Mouse (Mus musculus): ENCODE measurements at regions not wholly inside any gene's neighbourhood (a gene's known extent, or its start where the extent isn't known, plus 50 kb on each side); places are given as distances from the start of the nearest gene placed in this dataset.

- DNase-seq (ENCODE audit: low spot score), result no peak
Observed at GRCm38 (mm10) chr11:56442381-56442780, 401.6 kb upstream of the Nmur2 start.

DNA sequence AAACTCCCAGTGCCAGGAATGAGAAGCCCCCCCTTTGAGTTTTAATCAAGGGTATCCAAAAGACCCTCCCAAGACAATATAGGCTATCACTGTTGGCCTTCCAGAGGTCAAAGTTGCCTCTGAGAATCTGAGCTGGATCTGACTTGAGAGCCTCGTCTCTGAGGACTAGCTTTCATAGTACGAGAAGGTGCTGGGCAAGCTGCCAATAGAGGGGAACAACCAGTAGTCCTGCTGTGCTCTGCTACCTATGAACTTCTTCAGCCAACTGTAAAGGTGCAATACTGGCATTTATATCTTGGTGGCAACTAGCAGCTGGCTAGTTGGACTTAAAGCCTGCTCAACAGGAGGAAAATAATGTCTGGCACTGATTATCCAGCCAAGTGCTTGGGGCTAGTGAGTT is 400.3 kb upstream of the Nmur2 start:
- DNase-seq (ENCODE audit: low spot score), result no peak

DNA sequence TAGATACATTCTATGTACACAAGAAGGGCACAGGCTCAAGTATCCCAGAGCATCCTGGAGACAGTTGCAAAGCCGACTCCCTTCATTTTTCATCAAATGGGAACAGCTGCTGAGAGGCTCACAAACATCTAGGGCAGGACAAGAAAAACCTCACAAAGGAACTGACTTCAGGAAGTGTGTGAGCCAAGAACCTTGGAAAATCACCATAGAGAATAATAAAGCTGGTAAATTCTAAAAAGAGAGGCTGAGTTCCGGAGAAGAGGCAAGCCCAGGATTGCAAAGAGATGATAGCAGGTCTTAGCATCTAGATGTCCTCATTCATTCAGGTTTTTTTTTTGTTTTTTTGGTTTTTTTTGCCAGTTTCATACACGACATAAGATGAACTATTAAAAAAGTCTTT is 390.3 kb upstream of the Nmur2 start:
- DNase-seq (ENCODE audit: low spot score), result no peak

GRCm38 (mm10) chr11:56384761-56385160 is 344.0 kb upstream of the Nmur2 start:
- DNase-seq (ENCODE audit: low spot score), result no peak

GRCm38 (mm10) chr11:56377535-56377934 is 336.7 kb upstream of the Nmur2 start:
- DNase-seq (ENCODE audit: low spot score), result no peak

DNA sequence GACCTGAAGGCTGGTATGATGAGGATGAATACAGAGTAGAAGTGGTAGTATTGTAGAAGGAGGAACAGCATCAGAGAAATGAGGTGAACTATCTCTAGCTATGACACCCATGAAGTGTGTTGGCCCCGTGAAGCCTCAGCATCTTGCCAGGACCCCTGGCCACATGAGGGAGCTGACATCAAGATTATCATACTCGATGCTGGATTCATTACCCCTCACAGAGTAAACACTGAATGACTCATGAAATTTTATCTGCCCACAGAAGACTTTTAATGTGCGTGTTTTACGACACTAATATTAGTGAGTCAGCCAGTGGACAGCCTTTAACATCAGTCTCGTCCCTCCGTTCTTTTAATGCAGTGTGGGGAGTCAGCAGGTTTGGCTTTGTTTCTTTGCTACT is 333.5 kb upstream of the Nmur2 start:
- no peak for DNase-seq (ENCODE audit: low spot score)

DNA sequence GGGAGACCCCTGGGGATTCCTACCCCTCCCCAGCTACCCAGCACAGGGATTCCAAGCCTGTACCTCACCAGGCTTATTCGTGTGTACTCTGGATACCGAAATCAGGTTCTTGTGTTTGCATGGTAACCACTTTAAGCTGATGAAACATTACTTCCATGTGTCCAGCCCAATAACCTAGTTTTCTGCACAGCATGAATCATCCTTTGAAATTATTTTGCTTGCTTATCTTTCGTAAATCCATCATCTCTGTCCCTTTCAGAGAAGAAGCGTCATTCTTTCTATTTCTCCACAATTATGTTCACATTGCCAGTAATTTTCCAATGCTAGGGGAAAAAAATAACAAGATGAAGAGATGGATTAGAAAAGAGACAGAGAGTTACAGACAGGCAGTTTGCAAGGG is 332.8 kb upstream of the Nmur2 start:
- DNase-seq (ENCODE audit: low spot score), result no peak

DNA sequence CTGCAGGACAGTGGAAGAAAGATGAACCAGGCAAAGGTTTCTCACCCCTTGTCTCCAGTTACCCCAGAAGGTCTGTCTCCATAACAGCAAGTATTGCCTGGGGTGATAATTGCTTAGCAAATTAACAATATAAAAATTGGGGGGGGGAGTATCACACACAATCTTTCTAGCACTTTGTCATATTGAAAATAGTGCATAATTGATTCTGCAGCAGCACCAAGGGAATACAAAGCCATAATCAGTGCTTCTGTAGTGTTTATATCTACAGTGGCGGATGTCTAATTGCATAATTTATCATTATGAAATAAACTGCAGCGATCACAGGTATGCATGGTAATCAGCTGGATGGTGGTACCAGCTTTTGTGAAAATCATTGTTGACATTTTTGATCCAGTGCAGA is 316.9 kb upstream of the Nmur2 start:
- DNase-seq (ENCODE audit: low spot score), result no peak

- no peak for DNase-seq (ENCODE audit: low spot score)
Observed at GRCm38 (mm10) chr11:56351798-56352366, 311.1 kb upstream of the Nmur2 start.

DNA sequence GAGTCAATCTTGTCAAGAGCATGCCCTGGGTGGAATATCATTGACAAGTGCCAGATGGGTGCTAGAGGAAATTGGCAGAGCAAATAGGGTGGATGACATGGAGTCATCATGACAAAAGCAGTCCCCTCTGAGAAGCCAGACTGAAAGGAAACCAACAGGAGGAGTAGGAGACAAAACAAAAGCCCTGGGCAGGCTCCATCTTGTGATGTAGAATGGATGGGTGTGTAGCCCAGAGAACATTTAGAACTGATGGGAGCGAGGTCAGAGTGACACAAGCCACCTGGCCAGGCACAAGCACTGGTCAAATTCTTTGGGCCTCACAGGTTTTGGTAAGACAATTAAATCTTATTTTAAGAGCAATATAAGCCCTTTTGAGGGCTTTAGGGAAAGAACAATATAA is 310.4 kb upstream of the Nmur2 start:
- no peak for DNase-seq (ENCODE audit: low spot score)

GRCm38 (mm10) chr11:56349766-56350165 is 309.0 kb upstream of the Nmur2 start:
- no peak for DNase-seq (ENCODE audit: low spot score)

DNA sequence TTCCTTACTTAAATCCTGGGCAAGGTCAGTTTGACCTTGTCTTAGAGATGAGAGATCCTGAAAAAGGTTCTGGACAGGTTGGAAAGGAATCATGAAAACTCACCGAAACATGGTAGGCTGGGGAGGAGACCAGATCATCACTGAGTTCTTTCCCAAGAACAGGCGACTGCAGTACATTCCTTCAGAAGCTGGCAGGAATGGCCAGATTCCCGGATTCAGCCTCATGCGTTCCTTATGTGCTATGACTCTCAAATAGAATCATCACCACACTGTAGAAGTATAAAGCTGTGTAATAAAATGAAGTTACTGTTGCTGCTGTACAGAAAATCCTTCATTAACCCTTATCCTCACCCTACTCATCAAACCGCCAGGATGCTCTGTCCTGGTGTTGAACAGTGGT is 307.6 kb upstream of the Nmur2 start:
- DNase-seq (ENCODE audit: low spot score), result no peak

DNA sequence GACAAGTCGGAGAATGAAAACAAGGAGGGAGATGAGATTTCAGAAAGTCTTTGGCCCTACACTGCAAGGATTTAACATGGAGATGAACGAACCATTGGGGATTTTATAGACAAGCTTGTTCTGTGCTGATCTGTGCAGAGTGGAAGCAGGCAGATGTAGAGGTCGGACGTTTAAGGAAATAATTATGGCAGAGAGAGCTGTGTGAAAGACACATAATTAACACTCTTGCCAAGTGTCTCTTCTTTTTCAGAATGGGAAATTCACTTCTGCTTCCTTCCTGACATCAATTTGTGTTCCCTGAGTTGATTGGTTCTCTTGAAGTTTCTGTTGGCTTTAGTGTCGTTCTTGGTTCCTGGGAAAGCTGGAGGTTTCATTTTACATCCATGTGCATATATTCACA is 302.3 kb upstream of the Nmur2 start:
- DNase-seq (ENCODE audit: low spot score), result no peak

GRCm38 (mm10) chr11:56341731-56342130 is 300.9 kb upstream of the Nmur2 start:
- DNase-seq (ENCODE audit: low spot score), result no peak

- no peak for DNase-seq (ENCODE audit: low spot score)
Observed at GRCm38 (mm10) chr11:56341040-56341439, 300.2 kb upstream of the Nmur2 start.

GRCm38 (mm10) chr11:56338511-56338910 is 297.7 kb upstream of the Nmur2 start:
- DNase-seq (ENCODE audit: low spot score), result no peak

GRCm38 (mm10) chr11:56335937-56336336 is 295.1 kb upstream of the Nmur2 start:
- no peak for DNase-seq (ENCODE audit: low spot score)

GRCm38 (mm10) chr11:56320293-56320692 is 279.5 kb upstream of the Nmur2 start:
- DNase-seq (ENCODE audit: low spot score), result no peak

- no peak for DNase-seq (ENCODE audit: low spot score)
Observed at GRCm38 (mm10) chr11:56315221-56315987, 274.6 kb upstream of the Nmur2 start.

DNA sequence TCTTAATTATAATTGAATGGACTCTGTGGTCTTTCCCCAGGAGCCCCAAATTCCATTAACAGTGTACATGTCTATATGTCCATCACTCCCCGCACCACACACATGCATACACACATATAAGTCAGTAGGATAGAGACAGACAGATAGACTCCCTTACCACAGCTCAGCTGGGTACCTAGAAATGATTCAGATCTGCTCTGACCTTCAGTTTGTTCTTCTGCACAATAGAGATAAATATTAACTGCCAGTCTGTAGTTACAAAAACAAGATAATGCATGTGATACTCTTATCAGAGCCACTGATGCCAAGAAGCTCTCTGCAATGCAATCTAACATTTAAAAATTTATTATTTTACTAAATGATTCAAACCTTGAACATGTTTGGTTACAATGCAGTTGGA is 268.7 kb upstream of the Nmur2 start:
- no peak for DNase-seq (ENCODE audit: low spot score)

GRCm38 (mm10) chr11:56308383-56309105 is 267.7 kb upstream of the Nmur2 start:
- no peak for DNase-seq (ENCODE audit: low spot score)

GRCm38 (mm10) chr11:56307051-56307450 is 266.2 kb upstream of the Nmur2 start:
- DNase-seq (ENCODE audit: low spot score), result no peak

Data from urinary bladder, postnatal 14 days (tissue).